Mouse (Mus musculus): ENCODE data around the gene Aldh1b1. TPM values are rescaled to one million over a fixed set of nuclear protein-coding genes. Genes with fewer than 3 reads are reported as not detected.

Gene Aldh1b1
- polyA plus RNA-seq (2017; shearing (Covaris generic)) = 1.3 TPM

DNA sequence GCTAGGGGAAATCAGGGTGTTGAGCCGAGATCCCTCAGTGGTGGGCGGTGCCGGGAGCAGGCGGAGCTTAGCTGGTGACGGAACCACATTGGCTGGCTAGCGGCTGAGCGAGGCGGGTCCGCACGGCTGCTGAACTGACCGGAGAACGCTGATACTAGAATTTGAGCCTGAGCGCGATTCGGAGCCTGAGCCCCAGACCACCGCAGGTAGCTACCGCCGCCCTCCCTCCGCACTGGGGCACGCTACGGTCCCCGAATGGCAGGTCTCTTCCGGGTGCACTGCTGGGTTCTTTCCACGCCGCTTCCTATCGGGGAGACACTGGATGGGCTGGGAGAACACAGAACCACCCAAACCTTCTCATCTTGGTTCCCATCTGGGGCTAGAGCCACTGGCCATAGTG lies at the start of gene Aldh1b1:
TSS of gene Aldh1b1 (plus strand) at position 59 of the 400 bp plus-strand sequence.

DNA sequence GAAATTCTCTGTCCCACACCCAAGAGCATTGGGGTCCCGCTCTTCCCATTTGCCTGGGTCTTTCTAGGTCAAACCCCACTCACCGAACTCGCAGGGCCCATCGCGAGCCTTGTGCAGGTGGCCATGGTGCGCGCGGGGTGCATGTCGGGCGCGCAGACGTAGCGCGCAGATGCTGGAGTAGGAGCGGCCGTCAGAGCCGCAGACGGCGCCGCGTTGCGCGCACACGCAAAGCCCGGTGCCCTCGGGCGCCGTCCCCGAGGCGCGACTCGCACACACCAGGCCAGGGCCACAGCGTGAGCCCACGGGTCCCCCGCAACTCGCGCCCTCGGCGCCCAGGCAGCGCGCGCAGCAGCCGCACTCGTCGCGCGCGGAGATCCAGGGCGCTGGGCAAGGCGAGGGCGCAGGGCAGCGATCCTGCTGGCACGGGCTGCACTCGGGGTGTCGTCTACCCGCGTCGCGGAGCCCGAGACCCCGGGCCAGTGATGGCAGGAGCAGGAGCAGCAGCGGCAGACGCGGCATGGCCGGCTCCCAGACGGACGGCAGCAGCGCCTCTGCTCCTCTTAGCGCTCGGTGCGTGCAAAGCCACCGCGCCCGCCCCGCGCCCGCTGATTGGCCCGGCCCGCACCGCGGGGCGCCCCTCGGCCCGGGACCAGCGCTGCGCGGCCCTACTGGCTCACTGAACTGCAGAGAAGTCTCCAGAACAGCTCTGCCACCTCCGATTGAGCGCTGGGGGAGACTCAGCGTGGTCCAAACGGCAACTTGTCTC lies 27.6 kb downstream of the Aldh1b1 start, which contains the start of gene Igfbpl1:
TSS of gene Igfbpl1 (minus strand) at position 649 of the 766 bp plus-strand sequence.

DNA sequence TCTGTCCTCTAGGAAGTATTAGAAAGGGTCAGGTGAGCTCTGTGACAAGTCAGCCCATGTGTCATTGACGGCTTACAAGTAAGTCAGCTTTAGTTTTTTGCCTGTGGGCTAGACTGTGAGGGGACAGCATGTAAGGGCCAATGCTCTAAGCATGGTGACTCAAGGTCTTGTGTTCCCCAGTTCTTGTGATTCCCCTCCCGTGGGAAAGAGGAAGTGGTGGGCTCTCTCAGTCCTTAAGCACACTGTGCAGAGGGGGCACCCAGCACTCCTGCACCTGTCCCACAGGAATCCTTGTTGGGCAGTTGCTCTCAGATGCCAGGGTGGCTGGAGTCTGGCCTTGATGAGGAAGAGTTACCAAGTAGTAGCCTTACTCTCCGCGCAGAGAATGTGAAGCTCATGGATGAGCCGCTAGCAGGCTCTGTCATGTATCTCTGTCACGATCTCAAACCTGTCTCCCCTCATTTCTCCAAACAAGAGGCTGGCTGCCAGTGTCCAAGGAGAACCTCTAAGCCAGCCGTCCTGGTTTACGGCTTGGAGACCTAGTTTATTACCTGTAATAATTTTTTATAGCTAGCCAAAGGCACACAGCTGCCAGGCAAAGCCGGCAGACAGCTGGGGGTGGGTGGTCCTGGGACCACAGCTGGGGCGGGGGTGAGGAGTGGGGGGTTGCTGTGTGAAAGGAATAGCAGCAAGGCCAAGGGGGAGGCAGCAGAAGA lies 49.4 kb downstream of the Aldh1b1 start, which contains the start of gene Stra6l:
TSS of gene Stra6l (plus strand) at position 556 of the 716 bp plus-strand sequence.

Other genes with a start within 250 kb of the Aldh1b1 start
- not detected for gene Igfbpl1, start 27.9 kb downstream of the Aldh1b1 start, polyA plus RNA-seq (2017; shearing (Covaris generic))
- 0.68 TPM for gene Stra6l, start 49.6 kb downstream of the Aldh1b1 start, polyA plus RNA-seq (2017; shearing (Covaris generic))
- gene Ccdc180, start 91.3 kb downstream of the Aldh1b1 start, polyA plus RNA-seq (2017; shearing (Covaris generic)) = 0.11 TPM
- 14.5 TPM for gene Tdrd7, start 166.3 kb downstream of the Aldh1b1 start, polyA plus RNA-seq (2017; shearing (Covaris generic))
- not detected for gene Tmod1, start 239.9 kb downstream of the Aldh1b1 start, polyA plus RNA-seq (2017; shearing (Covaris generic))